12 mouse cellular contexts compared by ENCODE assay signal in genomic region chrX:23328116-23328515, GRCm38 (mm10). TPM values are rescaled to one million over a fixed set of nuclear protein-coding genes. Genes with fewer than 3 reads are reported as not detected.
DNase-seq lines count a peak whose midpoint lies in the region; ATAC-seq and TF ChIP-seq lines count a peak whose summit lies in the region.
"Had no signal": no experiment of that assay in that cellular context is flagged by ENCODE, and none has a peak within 500 bp of the region (broad histone marks: within the 10 kb centered on the region; RNA-seq: fewer than 3 reads in every experiment).

No protein-coding gene starts in this region.

- no peak overlapping the region for H3K4me3 ChIP-seq in cerebellum, adult 2 months (replicated peaks; ENCODE audit: insufficient read depth, low read depth, low read length)
- H3K4me3 ChIP-seq in E14TG2a.4 (replicated peaks; ENCODE audit: low read length), result no peak overlapping the region
- H3K4me3 ChIP-seq: embryonic facial prominence, embryonic 15.5 days; hindbrain, embryonic 15.5 days had no signal

- no peaks in the 10 kb centered on the region for H3K4me1 ChIP-seq in cerebellum, adult 2 months (ENCODE audit: control insufficient read depth, insufficient read depth, low read length)
- H3K4me1 ChIP-seq in E14TG2a.4 (replicated peaks; ENCODE audit: low read depth, low read length), result no peaks in the 10 kb centered on the region
- H3K4me1 ChIP-seq: embryonic facial prominence, embryonic 15.5 days; hindbrain, embryonic 15.5 days had no signal

- H3K36me3 ChIP-seq in E14TG2a.4 (ENCODE audit: insufficient read depth, low read length), result no peaks in the 10 kb centered on the region
- H3K36me3 ChIP-seq: embryonic facial prominence, embryonic 15.5 days; G1E; hindbrain, embryonic 15.5 days had no signal

- no peaks in the 10 kb centered on the region for H3K27me3 ChIP-seq in cerebellum, adult 2 months (ENCODE audit: control insufficient read depth, insufficient read depth, low read length)
- no peaks in the 10 kb centered on the region for H3K27me3 ChIP-seq in E14TG2a.4 (ENCODE audit: insufficient read depth, low read length)
- H3K27me3 ChIP-seq: embryonic facial prominence, embryonic 15.5 days; hindbrain, embryonic 15.5 days had no signal

- TF ChIP-seq CTCF in cerebellum, adult 2 months (IDR thresholded peaks at IDR 0.05; ENCODE audit: borderline replicate concordance, insufficient read depth, low read depth, low read length), result no peak
- TF ChIP-seq CTCF in E14TG2a.4 (conservative IDR thresholded peaks at IDR 0.05; ENCODE audit: low read length), result peak; percentile 42

- no peak for ATAC-seq in inflammation-experienced regulatory T-cells, adult 6 months

- H3K27ac ChIP-seq in cerebellum, adult 2 months (ENCODE audit: insufficient read depth, low read length), result no peak overlapping the region
- H3K27ac ChIP-seq: embryonic facial prominence, embryonic 15.5 days; hindbrain, embryonic 15.5 days; macrophage had no signal

- 57% methylated on average over 1 of the region's 1 CpGs for WGBS in cerebellum, adult 2 months

- peak; percentile 4 to 5 for DNase-seq in cerebellum, postnatal 25 days
- DNase-seq in cerebellum, adult 2 months, result no peak
- peak; percentile 2 for DNase-seq in layer of hippocampus, adult 11-12 months (ENCODE audit: low spot score)
- no peak for DNase-seq in layer of hippocampus, postnatal 36 days
- peak; percentile 1 to 39 for DNase-seq in kidney, postnatal 36 days
- DNase-seq in gastrocnemius, adult 8-10 months (ENCODE audit: low spot score in 2 of 2), result no peak

- no peaks in the 10 kb centered on the region for H3K9me3 ChIP-seq in E14TG2a.4 (ENCODE audit: low read length)
- H3K9me3 ChIP-seq: embryonic facial prominence, embryonic 15.5 days; G1E; hindbrain, embryonic 15.5 days had no signal

- no peak for TF ChIP-seq POLR2A in cerebellum, adult 2 months (IDR thresholded peaks at IDR 0.05; ENCODE audit: borderline replicate concordance, insufficient read depth, low read length)

RNA-seq across cellular contexts. Expression of gene Klhl13, which starts 36.8 kb away (rescaled TPM):
- polyA plus RNA-seq in cerebellum, adult 2 months (2012; rRNA removed), result 25.4 and 25.6 TPM in 2 replicates
- total RNA-seq in layer of hippocampus, postnatal 36 days (2021), result 10 to 100 TPM; 31.3 to 39.3 TPM
- not detected for polyA plus RNA-seq in inflammation-experienced regulatory T-cells, adult 6 months (2017; shearing (Covaris generic))
- total RNA-seq in gastrocnemius, adult 8-10 months (2022), result 1 to 10 TPM; 2.6 to 5.0 (median 2.9) TPM
- total RNA-seq: G1E had no signal
- polyA plus RNA-seq: G1E, macrophage had no signal

Comparison
In these comparisons a context has a peak if more than half of its experiments do, and no peak if none do; other contexts are left out.
1. DNase-seq: peak in cerebellum, postnatal 25 days (2 of 2), layer of hippocampus, adult 11-12 months (single experiment) and kidney, postnatal 36 days (2 of 2); none in cerebellum, adult 2 months (0 of 2), layer of hippocampus, postnatal 36 days (0 of 2) and gastrocnemius, adult 8-10 months (0 of 2).
2. RNA of gene Klhl13, which starts 36.8 kb away (total RNA-seq): 31.3 to 39.3 TPM in layer of hippocampus, postnatal 36 days; 2.6 to 5.0 TPM in gastrocnemius, adult 8-10 months; every median in the first group is over 4 times any median in the second.